Mouse (Mus musculus): ENCODE measurements around the gene Lyrm9. TPM values are rescaled to one million over a fixed set of nuclear protein-coding genes. Genes with fewer than 3 reads are reported as not detected.

Lyrm9 gene
- total and polyA plus RNA-seq, 3 experiments = 31.6 to 48.6 TPM; not detected in 1

DNA sequence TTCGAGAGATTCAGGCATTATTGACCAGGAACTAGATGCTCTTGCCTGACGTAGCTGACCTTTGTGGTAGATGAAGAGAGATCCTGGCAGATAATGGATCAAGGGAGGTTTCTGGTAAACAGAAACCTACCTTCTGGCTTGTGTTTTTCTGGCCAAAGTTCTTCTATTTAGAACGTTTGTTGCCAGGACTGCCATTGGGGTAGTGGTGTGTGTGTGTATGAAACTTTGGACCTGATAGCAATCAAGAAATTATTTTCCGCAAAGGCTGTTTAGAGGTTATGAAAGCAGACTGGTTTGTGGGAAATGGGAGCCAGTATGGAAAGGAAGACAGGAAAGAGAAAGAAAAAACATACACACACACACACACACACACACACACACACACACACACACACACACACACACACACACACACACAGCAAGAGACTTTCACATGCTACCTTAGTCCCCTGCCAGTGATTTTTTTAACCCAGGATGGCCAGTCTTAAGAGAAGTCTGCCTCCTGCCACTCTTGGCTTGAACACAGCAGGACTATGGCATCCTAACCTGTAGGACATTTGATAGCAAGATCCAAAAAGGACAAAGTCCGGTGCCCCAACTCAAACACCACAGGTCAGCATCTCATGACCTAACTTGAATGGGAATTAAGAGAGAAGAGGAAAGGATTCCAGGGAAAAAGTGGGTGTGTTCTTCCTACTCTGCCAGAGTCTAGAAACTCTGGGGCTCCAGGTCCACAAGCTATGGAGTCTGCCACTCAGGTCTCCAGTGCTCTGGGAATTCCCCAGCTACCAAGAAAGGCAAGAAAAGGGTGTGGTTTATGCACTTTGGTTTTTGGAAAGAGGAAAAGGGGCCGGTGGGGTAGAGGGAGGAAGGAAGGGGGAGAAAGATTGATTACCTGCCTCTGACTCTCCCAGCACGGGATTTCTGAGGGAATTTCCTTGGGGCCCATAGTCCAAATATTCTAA is 21.8 kb downstream of the Lyrm9 start:
- no peak overlapping the region for H3K27ac ChIP-seq (ENCODE audit: control insufficient read depth, low read depth, low read length)
- TF ChIP-seq SIN3A (IDR thresholded peaks at IDR 0.05; ENCODE audit: low read length) (no peak), JUND (IDR thresholded peaks at IDR 0.05; ENCODE audit: low read depth, low read length) (no peak)

DNA sequence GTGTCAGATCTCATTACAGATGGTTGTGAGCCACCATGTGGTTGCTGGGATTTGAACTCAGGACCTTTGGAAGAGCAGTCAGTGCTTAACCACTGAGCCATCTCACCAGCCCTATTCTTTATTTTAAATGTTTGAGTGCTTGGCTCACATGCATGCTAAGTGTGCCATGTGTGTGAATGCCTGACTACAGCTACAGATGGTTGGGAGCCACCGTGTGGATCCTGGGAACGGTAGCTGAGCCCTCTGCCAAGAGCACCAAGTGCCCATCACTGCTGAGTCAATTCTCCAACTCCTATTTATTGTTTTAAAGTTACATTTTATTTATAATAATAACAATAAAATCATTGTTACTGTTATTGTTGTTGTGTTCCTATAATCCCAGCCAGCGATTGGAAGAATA is 23.5 kb downstream of the Lyrm9 start:
- H3K4me1 ChIP-seq (ENCODE audit: control insufficient read depth in 1 of 2, insufficient read depth in 2 of 2, low read length in 2 of 2) = no peaks in the 10 kb centered on the region
- H3K36me3 ChIP-seq (ENCODE audit: control insufficient read depth in 1 of 2, insufficient read depth in 2 of 2, low read length in 2 of 2) = no peaks in the 10 kb centered on the region
- H3K4me3 ChIP-seq (ENCODE audit: control insufficient read depth in 1 of 2, insufficient read depth in 1 of 2, low read depth in 2 of 2, low read length in 2 of 2) = no peak overlapping the region
- TF ChIP-seq POLR2AphosphoS2 (IDR thresholded peaks at IDR 0.05; ENCODE audit: low read length) = no peak
- no peak for TF ChIP-seq BHLHE40 (IDR thresholded peaks at IDR 0.05; ENCODE audit: borderline replicate concordance, low read depth, low read length)
- no peak for TF ChIP-seq ZC3H11A (IDR thresholded peaks at IDR 0.05; ENCODE audit: low read depth, low read length)
- no peak for TF ChIP-seq UBTF (IDR thresholded peaks at IDR 0.05; ENCODE audit: borderline replicate concordance, insufficient read depth, low read depth, low read length)
- no peak for TF ChIP-seq ELF1 (IDR thresholded peaks at IDR 0.05; ENCODE audit: low read depth, low read length)
- no peak for TF ChIP-seq EP300 (IDR thresholded peaks at IDR 0.05; ENCODE audit: low read depth in 1 of 2, low read length in 2 of 2)
- no peak for TF ChIP-seq TCF12 (IDR thresholded peaks at IDR 0.05; ENCODE audit: low read depth, low read length)
- no peak for TF ChIP-seq ZMIZ1 (IDR thresholded peaks at IDR 0.05; ENCODE audit: low read depth, low read length)
- TF ChIP-seq KAT2A (conservative IDR thresholded peaks at IDR 0.05; ENCODE audit: low read depth, low read length) = no peak
- no peak for TF ChIP-seq MAX (IDR thresholded peaks at IDR 0.05; ENCODE audit: low read length)
- no peak for TF ChIP-seq GATA1 (IDR thresholded peaks at IDR 0.05; ENCODE audit: low read depth, low read length)
- no peak for TF ChIP-seq GABPA (IDR thresholded peaks at IDR 0.05; ENCODE audit: low read depth, low read length)
- no peak for TF ChIP-seq MAFK (IDR thresholded peaks at IDR 0.05; ENCODE audit: borderline replicate concordance, low read depth, low read length)
- no peak for TF ChIP-seq MYB (IDR thresholded peaks at IDR 0.05; ENCODE audit: low read depth, low read length)
- no peak for TF ChIP-seq USF2 (IDR thresholded peaks at IDR 0.05; ENCODE audit: borderline replicate concordance in 1 of 2, insufficient read depth in 1 of 2, low read depth in 1 of 2, low read length in 2 of 2)
- TF ChIP-seq ZKSCAN1 (IDR thresholded peaks at IDR 0.05; ENCODE audit: low read depth, low read length) = no peak
- TF ChIP-seq HCFC1 (IDR thresholded peaks at IDR 0.05; ENCODE audit: low read depth, low read length) = no peak
- no peak for TF ChIP-seq RCOR1 (IDR thresholded peaks at IDR 0.05; ENCODE audit: low read depth, low read length)
- H3K27me3 ChIP-seq (ENCODE audit: control insufficient read depth in 1 of 2, insufficient read depth in 2 of 2, low read length in 2 of 2) = no peaks in the 10 kb centered on the region
- H3K9ac ChIP-seq (ENCODE audit: control insufficient read depth, low read depth, low read length, poor library complexity, severe bottlenecking) = no peak overlapping the region
- DNase-seq (ENCODE audit: low read depth, low spot score) = no peak
- H3K79me2 ChIP-seq (ENCODE audit: control insufficient read depth, insufficient read depth, low read length, poor library complexity) = no peaks in the 10 kb centered on the region
- H3K27ac ChIP-seq (ENCODE audit: control insufficient read depth, low read depth, low read length) = no peak overlapping the region
- no peaks in the 10 kb centered on the region for H3K9me3 ChIP-seq (replicated peaks; ENCODE audit: insufficient read depth, low read length)

More for the DNA sequence above, 21.8 kb downstream of the Lyrm9 start:
- no peak overlapping the region for H3K4me3 ChIP-seq (ENCODE audit: control insufficient read depth in 1 of 2, insufficient read depth in 1 of 2, low read depth in 2 of 2, low read length in 2 of 2)
- no peaks in the 10 kb centered on the region for H3K9me3 ChIP-seq (replicated peaks; ENCODE audit: insufficient read depth, low read length)
- no peak for DNase-seq (ENCODE audit: low read depth, low spot score)
- no peaks in the 10 kb centered on the region for H3K27me3 ChIP-seq (ENCODE audit: control insufficient read depth in 1 of 2, insufficient read depth in 2 of 2, low read length in 2 of 2)
- no peaks in the 10 kb centered on the region for H3K79me2 ChIP-seq (ENCODE audit: control insufficient read depth, insufficient read depth, low read length, poor library complexity)
- no peaks in the 10 kb centered on the region for H3K4me1 ChIP-seq (ENCODE audit: control insufficient read depth in 1 of 2, insufficient read depth in 2 of 2, low read length in 2 of 2)
- H3K9ac ChIP-seq (ENCODE audit: control insufficient read depth, low read depth, low read length, poor library complexity, severe bottlenecking) = no peak overlapping the region
- no peaks in the 10 kb centered on the region for H3K36me3 ChIP-seq (ENCODE audit: control insufficient read depth in 1 of 2, insufficient read depth in 2 of 2, low read length in 2 of 2)
